Mouse (Mus musculus) embryonic facial prominence, embryonic 15.5 days (tissue): ENCODE measurements around the gene Tex44. TPM values are rescaled to one million over a fixed set of nuclear protein-coding genes. Genes with fewer than 3 reads are reported as not detected.

ENCODE experiments used
- ATAC-seq: fragments of 200-750 bp; cut with Nextera tagmentation; 2 replicates; pipeline ENCODE4 v1.8.0; 2017; ENCODE audit warnings: low read depth, moderate TSS enrichment; ENCODE audit not compliant: insufficient number of reproducible peaks, low FRiP score, low TSS enrichment
- H3K27ac ChIP-seq: fragments of 300-500 bp; sonication (generic); replicated peaks from 2 replicates; pipeline ENCODE4 v1.5.1; 2015; ENCODE audit warnings: mild to moderate bottlenecking, inconsistent platforms
- H3K27me3 ChIP-seq: fragments of 300-500 bp; sonication (generic); 2 replicates; pipeline ENCODE4 v1.6.1; 2015; ENCODE audit warnings: inconsistent platforms
- H3K36me3 ChIP-seq: fragments of 300-500 bp; sonication (generic); 2 replicates; pipeline ENCODE4 v1.6.1; 2015; ENCODE audit warnings: mild to moderate bottlenecking, inconsistent platforms
- H3K4me1 ChIP-seq: fragments of 300-500 bp; sonication (generic); 2 replicates; pipeline ENCODE4 v1.6.1; 2015; ENCODE audit warnings: inconsistent platforms
- H3K4me2 ChIP-seq: fragments of 300-500 bp; sonication (generic); replicated peaks from 2 replicates; pipeline ENCODE4 v1.6.1; 2015; ENCODE audit warnings: mild to moderate bottlenecking, inconsistent platforms
- H3K4me3 ChIP-seq: fragments of 300-500 bp; sonication (generic); replicated peaks from 2 replicates; pipeline ENCODE4 v1.5.1; 2015; ENCODE audit warnings: mild to moderate bottlenecking, inconsistent platforms
- H3K9ac ChIP-seq: fragments of 300-500 bp; sonication (generic); 2 replicates; pipeline ENCODE4 v1.6.1; 2015; ENCODE audit warnings: inconsistent platforms
- H3K9me3 ChIP-seq: fragments of 300-500 bp; sonication (generic); replicated peaks from 2 replicates; pipeline ENCODE4 v1.6.1; 2016; ENCODE audit warnings: inconsistent platforms
- WGBS: fragments of 180-500 bp; shearing (Covaris S2); methylation state at CpG from one replicate; pipeline ENCODE4 v1.1.7; 2015; 5-methylcytosine and 5-hydroxymethylcytosine counted together
- polyA plus RNA-seq: library from polyadenylated mRNA; unstranded; fragments of >200 nt; fragmentation: Nextera tagmentation; extraction: Ambion mirVana; gene quantifications from 2 replicates; pipeline ENCODE4 v1.2.1, GENCODE M21; 2015

Gene Tex44
- not detected in 2 replicates for polyA plus RNA-seq

DNA sequence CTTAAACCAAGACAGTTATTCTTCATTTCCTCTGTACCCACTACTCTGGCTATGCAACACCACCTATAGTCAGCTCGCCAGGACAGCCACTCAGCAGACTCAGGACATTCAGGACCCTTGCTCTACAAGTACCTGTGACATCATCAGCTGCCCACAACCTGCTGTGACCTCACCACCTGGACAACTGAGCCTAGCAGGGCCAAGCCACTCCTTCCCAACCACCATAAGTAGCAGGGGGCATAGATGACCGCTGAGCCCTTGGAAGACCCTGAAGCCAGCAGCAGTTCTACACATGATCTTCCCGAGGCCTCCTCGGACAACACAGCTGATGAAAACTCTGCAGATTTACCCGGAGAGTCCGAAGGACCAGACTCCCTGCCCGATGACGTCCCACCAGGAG lies at the start of gene Tex44, which contains the start of gene Nmur1:
TSS of gene Tex44 (plus strand) at position 202 of the 400 bp plus-strand sequence.
TSS of gene Nmur1 (minus strand) at position 101 of the 400 bp plus-strand sequence.
- Histone ChIP-seq H3K4me2 (no peak within 1 kb of the TSS), H3K27ac (no peak within 1 kb of the TSS), H3K9me3 (no peaks in the 10 kb centered on the region), H3K9ac (no peak within 1 kb of the TSS), H3K4me3 (no peak within 1 kb of the TSS), H3K4me1 (peaks cover 6% of the 10 kb centered on the region), H3K27me3 (no peaks in the 10 kb centered on the region), H3K36me3 (no peaks in the 10 kb centered on the region)
- WGBS: 91% methylated on average over 8 of the region's 8 CpGs
- no peak for ATAC-seq

DNA sequence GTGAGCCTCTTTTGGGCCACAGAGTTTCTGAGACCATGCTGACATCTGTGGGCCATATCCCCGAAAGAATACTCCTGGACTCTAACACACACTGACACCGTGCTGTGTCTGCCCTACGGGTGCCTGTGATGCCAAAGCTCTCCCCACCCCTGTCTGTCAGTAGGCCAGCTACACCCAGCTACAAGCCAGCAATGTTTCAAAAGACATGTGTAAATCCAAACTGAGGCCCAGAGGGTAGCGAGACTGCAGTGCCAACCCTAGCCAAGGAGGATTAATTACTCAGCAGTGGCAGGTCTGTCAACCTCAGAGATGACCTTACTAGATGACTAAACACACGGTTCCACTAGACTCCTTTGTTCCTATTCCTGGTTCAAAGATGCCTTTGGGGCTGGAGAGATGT lies 49.8 kb upstream of the Tex44 start:
- H3K27me3 ChIP-seq: no peaks in the 10 kb centered on the region

DNA sequence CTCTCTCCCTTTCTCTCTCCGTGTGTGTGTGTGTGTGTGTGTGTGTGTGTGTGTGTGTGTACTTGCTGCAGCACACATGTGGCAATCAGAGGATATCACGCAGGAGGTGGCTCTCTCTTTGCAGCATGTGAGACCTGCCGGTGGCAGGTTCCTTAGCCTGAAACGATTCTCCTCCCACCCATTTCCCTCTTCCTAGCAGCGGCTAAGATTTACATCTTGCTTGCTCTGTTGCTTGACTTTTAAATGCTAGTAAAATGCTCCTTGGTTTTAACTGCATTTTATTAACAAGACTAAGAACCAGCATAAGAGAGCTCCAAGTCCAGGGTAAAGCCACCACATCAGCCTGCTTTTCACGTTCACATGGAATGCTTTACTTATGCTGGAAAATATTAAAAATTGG lies 47.5 kb upstream of the Tex44 start:
- Histone ChIP-seq H3K9ac (no peak overlapping the region), H3K4me1 (peaks cover 31% of the 10 kb centered on the region), H3K27me3 (no peaks in the 10 kb centered on the region), H3K4me3 (no peak overlapping the region), H3K36me3 (no peaks in the 10 kb centered on the region), H3K9me3 (no peaks in the 10 kb centered on the region), H3K4me2 (no peak overlapping the region), H3K27ac (peak overlapping the region; percentile 75; the same call in 1 of the 2 replicates)
- no peak for ATAC-seq
- WGBS: 27% methylated on average over 6 of the region's 6 CpGs

More for the DNA sequence above, 49.8 kb upstream of the Tex44 start:
- Histone ChIP-seq H3K27ac (no peak overlapping the region), H3K4me2 (no peak overlapping the region), H3K4me3 (no peak overlapping the region), H3K9me3 (no peaks in the 10 kb centered on the region), H3K36me3 (no peaks in the 10 kb centered on the region), H3K4me1 (peaks cover 31% of the 10 kb centered on the region), H3K9ac (no peak overlapping the region)
- 64% methylated on average over 5 of the region's 5 CpGs for WGBS
- no peak for ATAC-seq

DNA sequence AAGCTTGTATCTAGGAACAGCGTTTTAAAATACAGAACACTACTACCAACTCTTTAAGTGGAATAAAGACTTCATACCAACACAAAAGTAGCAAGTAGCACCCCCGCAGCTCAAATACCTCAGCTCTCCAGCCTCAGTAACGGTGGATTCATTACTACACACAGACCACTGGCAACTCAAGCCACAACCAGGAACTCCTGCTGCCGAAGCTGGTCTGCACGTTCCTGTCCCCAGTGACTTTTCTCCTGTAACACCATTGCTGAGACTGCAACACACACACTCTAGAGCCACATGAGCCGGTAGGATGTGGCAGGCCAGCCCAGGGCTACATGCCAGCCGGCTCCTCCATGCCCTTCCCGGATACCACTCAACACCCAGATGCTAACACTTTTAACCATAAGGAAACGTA lies 47.0 kb upstream of the Tex44 start:
- WGBS: 42% methylated on average over 9 of the region's 9 CpGs
- peak overlapping the region; percentile 75 for H3K27ac ChIP-seq
- 0 out of 2 replicates have a peak overlapping the region, but pooled peaks have one; percentile 0 for H3K4me2 ChIP-seq
- peaks cover 31% of the 10 kb centered on the region for H3K4me1 ChIP-seq
- H3K9ac ChIP-seq: no peak overlapping the region
- ATAC-seq: 0 out of 2 replicates have a peak, but pooled peaks have one; percentile 29
- no peaks in the 10 kb centered on the region for H3K27me3 ChIP-seq
- H3K36me3 ChIP-seq: no peaks in the 10 kb centered on the region
- no peaks in the 10 kb centered on the region for H3K9me3 ChIP-seq
- no peak overlapping the region for H3K4me3 ChIP-seq

DNA sequence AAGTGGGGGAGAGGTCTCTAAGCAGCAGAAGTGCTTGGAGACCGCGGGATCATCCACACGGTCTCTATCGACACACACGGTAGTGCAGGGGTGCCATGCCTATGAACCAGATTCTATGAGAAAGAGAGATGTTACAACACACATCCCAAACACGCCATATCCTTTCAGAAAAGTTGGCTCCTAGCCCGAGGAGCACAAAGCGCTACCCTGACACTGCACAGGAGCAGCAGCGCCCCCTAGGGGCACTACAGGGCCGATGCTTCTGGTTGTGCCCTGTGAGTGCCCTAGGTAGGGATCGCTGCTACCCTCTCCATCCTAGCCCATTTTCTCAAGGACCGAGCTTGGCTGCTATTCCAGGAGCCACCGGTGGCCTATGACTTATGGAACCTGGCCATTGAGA lies 45.1 kb upstream of the Tex44 start:
- H3K36me3 ChIP-seq: no peaks in the 10 kb centered on the region
- H3K27me3 ChIP-seq: no peaks in the 10 kb centered on the region
- H3K9me3 ChIP-seq: no peaks in the 10 kb centered on the region
- no peak overlapping the region; the same call in 1 of the 2 replicates for H3K4me2 ChIP-seq
- H3K4me1 ChIP-seq: peaks cover 31% of the 10 kb centered on the region
- WGBS: 35% methylated on average over 13 of the region's 13 CpGs
- no peak for ATAC-seq
- no peak overlapping the region for H3K9ac ChIP-seq
- H3K27ac ChIP-seq: no peak overlapping the region
- no peak overlapping the region for H3K4me3 ChIP-seq

DNA sequence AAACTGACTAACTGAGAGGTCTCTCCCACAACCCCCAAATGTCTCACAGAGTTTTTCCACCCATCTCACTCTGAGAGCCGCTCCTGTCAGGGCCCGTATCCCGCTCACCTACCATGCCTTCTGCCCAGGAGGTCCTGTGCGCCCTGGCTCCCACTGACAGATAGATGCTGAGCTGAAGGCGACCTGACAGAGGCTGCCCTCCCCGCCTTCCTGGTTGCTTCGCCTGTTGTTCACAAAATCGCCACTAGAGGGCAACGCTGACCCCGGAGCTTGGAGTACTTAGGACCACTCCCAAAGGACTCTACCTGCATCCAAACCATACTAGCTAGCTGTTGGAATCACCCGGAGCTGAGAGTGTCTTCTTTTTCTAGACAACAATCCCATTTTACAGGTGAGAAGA lies 36.9 kb upstream of the Tex44 start:
- H3K9ac ChIP-seq: no peak overlapping the region
- H3K9me3 ChIP-seq: no peaks in the 10 kb centered on the region
- no peaks in the 10 kb centered on the region for H3K4me1 ChIP-seq
- H3K36me3 ChIP-seq: no peaks in the 10 kb centered on the region
- no peaks in the 10 kb centered on the region for H3K27me3 ChIP-seq
- H3K4me2 ChIP-seq: no peak overlapping the region
- H3K4me3 ChIP-seq: no peak overlapping the region
- no peak for ATAC-seq
- no peak overlapping the region for H3K27ac ChIP-seq
- WGBS: 2% methylated on average over 11 of the region's 11 CpGs

DNA sequence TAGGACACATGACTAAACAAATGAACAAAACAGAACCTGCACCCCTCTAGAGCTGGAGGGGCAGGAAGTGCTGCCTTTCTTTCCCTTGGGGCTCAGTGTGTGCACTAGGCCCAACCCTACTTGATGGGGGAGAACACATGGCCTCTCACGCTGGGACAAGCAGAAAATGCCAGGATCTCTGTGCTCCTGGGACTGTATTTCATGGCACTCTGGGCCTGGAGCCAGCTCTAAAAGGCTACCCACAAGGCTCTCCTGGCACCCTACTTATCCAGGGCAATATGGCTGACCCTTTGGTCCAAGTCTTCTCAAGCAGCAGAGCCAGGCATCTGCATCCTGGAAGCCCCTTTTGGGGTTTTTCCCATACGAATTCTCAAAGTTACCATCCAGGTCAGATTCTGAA lies 34.7 kb upstream of the Tex44 start:
- Histone ChIP-seq H3K27me3 (no peaks in the 10 kb centered on the region), H3K36me3 (no peaks in the 10 kb centered on the region), H3K4me3 (no peak overlapping the region), H3K27ac (no peak overlapping the region), H3K9me3 (no peaks in the 10 kb centered on the region), H3K4me1 (no peaks in the 10 kb centered on the region), H3K4me2 (no peak overlapping the region), H3K9ac (no peak overlapping the region)
- WGBS: 36% methylated on average over 2 of the region's 2 CpGs
- ATAC-seq: no peak

DNA sequence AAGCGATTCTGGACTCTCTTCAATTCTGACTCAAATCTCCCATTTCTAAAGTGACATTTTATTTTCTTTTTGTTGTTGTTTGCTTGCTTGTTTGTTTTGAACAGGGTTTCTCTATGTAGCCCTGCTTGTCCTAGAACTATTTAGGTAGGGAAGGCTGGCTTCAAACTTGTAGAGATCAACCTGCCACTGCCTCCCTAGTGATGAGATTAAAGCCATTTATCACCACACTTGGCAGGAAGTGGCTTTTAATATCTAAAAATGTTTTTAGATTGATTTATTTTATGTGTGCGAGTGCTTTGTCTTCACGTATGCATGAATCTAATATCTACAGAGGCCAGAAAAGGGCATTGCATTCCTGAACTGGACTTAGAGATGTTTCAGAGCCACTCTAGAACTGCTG lies 32.9 kb upstream of the Tex44 start:
- Histone ChIP-seq H3K4me1 (0 out of 2 replicates have a peak, but pooled peaks cover 2% of the 10 kb centered on the region), H3K36me3 (no peaks in the 10 kb centered on the region), H3K4me3 (no peak overlapping the region), H3K9me3 (no peaks in the 10 kb centered on the region), H3K27ac (no peak overlapping the region), H3K4me2 (no peak overlapping the region), H3K9ac (no peak overlapping the region), H3K27me3 (no peaks in the 10 kb centered on the region)
- WGBS: 89% methylated on average over 3 of the region's 3 CpGs
- no peak for ATAC-seq

DNA sequence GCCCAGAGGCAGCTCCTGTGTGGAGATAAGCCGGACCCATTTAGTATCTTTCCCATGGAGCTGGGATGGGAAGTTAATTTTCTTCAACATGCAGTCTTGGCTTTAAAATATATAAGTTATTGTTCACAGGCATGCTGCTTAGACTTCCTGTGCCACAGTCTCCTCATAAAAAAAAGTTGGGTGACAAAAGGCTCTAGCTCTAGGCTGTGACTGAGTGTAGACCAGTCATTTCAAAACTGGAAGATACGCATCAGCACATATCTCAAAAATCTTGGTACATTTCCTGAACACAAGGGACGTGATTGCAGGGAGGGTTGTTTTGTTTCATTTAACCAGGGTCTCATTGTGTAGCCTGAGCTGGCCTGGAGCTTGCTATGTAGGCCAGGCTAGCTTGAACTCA lies 31.9 kb upstream of the Tex44 start:
- no peak for ATAC-seq
- 82% methylated on average over 3 of the region's 3 CpGs for WGBS
- Histone ChIP-seq H3K4me3 (no peak overlapping the region), H3K27me3 (no peaks in the 10 kb centered on the region), H3K27ac (no peak overlapping the region), H3K36me3 (no peaks in the 10 kb centered on the region), H3K4me2 (no peak overlapping the region), H3K9ac (no peak overlapping the region), H3K9me3 (no peaks in the 10 kb centered on the region), H3K4me1 (0 out of 2 replicates have a peak, but pooled peaks cover 5% of the 10 kb centered on the region)

DNA sequence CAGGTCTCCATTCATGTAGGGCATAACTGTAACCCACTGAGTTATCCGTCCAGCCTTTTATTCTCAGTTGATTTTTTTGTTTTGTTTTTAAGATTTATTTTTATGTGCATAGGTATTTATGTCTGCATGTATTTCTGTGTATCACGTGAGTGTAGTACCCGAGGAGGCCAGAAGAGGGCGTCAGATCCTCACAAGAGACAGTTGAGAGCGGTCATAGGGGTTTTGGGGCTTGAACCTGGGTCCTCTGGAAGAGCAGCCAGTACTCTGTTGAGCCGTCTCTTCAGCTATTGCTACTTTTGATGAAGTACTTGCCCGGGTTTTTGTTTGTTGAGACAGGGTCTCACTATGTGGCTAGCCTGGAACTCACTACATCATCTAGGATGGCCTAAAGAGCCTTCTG lies 30.2 kb upstream of the Tex44 start:
- WGBS: 73% methylated on average over 7 of the region's 7 CpGs
- no peak overlapping the region for H3K27ac ChIP-seq
- no peak overlapping the region for H3K4me3 ChIP-seq
- no peak overlapping the region for H3K4me2 ChIP-seq
- no peak overlapping the region for H3K9ac ChIP-seq
- ATAC-seq: no peak
- H3K36me3 ChIP-seq: no peaks in the 10 kb centered on the region
- H3K27me3 ChIP-seq: no peaks in the 10 kb centered on the region
- H3K4me1 ChIP-seq: 0 out of 2 replicates have a peak, but pooled peaks cover 5% of the 10 kb centered on the region
- H3K9me3 ChIP-seq: no peaks in the 10 kb centered on the region

DNA sequence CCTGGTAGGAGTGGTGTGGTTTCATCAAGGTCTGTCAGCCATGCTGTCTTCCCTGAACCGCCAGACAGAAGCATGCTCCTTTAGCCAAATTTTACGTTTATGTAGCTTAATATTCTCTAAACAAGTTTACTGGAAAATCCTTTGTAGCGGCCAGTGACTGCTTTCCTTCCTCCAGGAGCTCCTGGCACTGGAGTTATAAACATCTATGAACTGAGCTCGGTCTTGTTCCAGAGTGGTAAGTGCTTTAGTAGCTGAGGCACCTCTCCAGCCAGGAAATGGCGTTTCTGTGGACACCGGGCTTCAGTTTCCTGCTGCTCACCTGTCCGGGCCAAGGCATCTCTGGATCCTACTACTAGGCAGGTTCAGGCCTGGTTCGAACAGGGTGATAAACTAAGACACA lies 28.5 kb upstream of the Tex44 start:
- no peak overlapping the region for H3K27ac ChIP-seq
- H3K4me2 ChIP-seq: no peak overlapping the region
- no peak for ATAC-seq
- no peaks in the 10 kb centered on the region for H3K36me3 ChIP-seq
- H3K4me1 ChIP-seq: 0 out of 2 replicates have a peak, but pooled peaks cover 5% of the 10 kb centered on the region
- no peaks in the 10 kb centered on the region for H3K9me3 ChIP-seq
- H3K27me3 ChIP-seq: no peaks in the 10 kb centered on the region
- H3K4me3 ChIP-seq: no peak overlapping the region
- no peak overlapping the region for H3K9ac ChIP-seq
- WGBS: 69% methylated on average over 8 of the region's 8 CpGs

DNA sequence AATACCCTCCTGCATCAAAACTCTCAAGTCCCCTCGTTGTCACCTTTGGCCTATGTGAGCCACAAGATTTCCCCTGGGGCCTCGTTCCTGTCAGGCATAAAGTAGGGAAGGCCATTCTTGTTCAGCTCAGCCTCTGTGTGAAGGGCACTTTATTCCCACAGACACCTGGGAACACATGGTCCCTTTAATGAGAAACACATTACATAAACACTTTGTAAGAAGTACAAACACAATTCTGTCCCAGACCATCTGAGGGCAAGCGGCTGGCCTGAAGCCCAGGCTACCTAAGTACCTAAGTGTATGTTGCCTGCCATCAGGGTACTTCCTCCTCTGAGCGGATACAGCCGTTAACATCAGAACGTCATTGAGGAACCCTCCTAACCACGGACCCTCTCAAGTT lies 27.9 kb upstream of the Tex44 start:
- no peaks in the 10 kb centered on the region for H3K36me3 ChIP-seq
- H3K4me1 ChIP-seq: peaks cover 5% of the 10 kb centered on the region; the same call in 1 of the 2 replicates
- no peak overlapping the region for H3K4me2 ChIP-seq
- H3K27ac ChIP-seq: no peak overlapping the region
- no peak overlapping the region for H3K9ac ChIP-seq
- H3K4me3 ChIP-seq: no peak overlapping the region
- H3K9me3 ChIP-seq: no peaks in the 10 kb centered on the region
- WGBS: 24% methylated on average over 7 of the region's 7 CpGs
- no peak for ATAC-seq
- H3K27me3 ChIP-seq: no peaks in the 10 kb centered on the region
